Mouse (Mus musculus) mouse embryonic stem cell (cell line): Measurements from ENCODE around the gene Sp4.

Experiments used
- in situ Hi-C, 2 experiments: fragments of 300-500 bp; cut with MboI; formaldehyde crosslinking; loops; 1 replicate in 1 of 2; 3 replicates in 1 of 2; pipeline ENCODE4 v1.14.3; 2019 to 2020; ENCODE audit warnings: low sequenced_read_pairs in 2 of 2, low pct_unique_long_range_greater_than_20kb in 1 of 2, mixed read lengths in 1 of 2; ENCODE audit not compliant: unreplicated experiment in 1 of 2

Sp4 gene

DNA sequence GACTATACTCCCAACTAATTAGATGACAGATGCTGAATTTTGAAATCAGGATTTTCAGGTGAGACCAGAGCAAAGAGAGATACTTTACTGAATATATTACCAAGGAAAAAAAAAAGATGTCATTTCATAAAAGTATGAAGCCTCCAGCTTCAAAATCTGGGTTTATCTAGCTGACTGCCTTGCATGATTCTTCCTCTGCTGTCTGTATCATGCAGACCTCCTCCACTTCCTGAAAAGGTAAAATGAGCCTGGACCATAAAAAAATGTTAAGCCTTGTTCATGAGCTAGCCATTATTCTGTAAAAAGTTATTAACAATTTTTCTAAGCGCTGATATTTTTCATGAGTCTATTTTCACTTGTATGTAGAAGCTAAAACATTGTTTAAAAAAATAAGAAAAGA is 5.4 kb downstream of the Sp4 start:
- in situ Hi-C loops = no loop called here

DNA sequence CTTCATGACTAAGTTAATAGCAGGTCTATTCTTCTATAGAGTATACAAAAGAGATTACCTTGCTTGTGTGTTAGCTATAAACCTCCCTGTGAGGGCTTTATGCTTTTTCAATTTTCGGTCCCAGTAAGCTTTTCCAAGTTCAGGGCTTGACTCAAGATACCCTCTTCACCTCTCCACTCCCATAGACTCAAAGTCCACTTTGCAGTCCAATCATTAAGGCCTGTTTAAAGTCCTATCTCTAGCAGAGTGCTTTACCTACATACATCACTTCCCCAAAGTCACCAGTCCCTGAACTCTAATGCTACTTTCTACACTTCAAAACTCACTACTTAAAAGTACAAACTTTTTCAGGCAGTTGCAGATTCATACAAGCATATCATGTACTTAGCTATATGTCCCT is 12.3 kb downstream of the Sp4 start:
- in situ Hi-C loops = no loop called here

DNA sequence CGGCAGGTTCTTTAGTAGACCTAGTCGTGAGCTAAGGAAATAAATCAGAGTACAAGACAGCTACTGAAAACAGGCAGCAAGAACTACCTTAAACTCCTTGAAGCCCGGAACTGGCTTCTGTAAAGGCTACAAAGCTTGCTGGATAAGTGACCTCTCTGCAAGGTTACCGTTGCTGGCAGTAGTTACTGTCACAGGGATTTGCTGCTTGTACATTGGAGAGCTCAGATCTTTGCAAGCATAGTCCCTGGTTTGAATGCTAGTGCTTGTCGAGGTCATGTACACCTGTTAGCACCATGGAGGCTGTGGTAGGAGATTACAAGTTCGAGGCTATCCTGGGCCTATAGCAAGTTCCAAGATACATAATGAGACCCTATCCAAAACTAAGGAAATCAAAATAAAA is 16.1 kb downstream of the Sp4 start:
- in situ Hi-C loops = no loop called here

DNA sequence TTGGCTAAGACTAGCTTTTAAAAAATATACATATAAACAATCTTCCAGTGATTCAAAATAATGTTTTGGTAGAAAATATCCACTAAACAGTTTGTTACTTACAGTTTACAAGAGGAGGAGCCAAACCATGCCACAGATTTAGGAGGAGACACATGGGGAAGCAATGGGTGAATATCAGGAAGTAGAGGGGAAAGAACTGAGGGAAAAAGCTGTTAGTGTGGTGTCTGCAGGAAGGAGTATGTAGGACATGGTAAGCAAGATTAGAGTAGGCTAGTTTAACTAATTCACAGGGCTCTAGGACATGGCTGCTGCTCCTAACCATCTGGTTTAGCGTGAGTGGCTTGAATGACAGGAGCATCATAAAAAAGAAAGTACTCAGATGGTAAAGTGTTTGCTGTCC is 19.3 kb downstream of the Sp4 start:
- in situ Hi-C loops = no loop called here

DNA sequence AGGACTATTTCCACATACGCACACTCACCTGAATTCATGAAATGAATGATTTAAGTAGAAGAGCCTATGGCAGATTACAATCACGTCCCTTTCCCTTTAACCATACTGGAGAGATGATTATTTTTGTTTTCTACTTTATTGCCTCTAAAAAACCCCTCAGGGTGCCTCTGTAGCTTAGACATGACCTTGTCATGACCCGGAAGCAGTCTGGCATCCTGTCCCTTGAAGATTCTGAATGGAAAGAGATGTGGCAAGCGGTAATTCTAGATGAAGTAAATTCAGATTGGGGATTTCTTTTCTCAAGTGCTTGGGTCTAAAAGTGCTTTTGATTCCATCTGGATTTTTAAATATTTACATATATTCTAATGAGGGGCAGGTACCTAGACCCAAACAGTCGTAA is 24.9 kb downstream of the Sp4 start:
- in situ Hi-C loops = no loop called here

DNA sequence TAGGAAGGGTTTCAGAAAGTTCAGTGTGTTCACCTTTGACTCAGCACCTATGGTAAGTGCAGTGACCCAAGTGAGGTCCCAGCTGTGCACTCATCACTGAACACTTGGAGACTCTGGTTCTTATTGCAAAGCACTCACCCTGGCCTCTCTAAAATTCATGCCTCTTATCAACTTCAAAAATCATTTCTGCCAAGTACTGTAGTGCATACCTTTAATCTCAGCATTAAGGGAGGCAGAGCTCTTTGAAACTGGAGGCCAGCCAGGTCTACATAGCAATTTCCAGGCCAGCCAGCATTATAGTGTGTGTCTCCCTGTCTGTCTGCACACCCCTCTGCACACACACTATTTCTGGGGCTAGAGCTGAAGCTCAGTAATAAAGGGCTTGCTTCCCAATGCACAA is 36.3 kb downstream of the Sp4 start:
- in situ Hi-C loops = no loop called here

DNA sequence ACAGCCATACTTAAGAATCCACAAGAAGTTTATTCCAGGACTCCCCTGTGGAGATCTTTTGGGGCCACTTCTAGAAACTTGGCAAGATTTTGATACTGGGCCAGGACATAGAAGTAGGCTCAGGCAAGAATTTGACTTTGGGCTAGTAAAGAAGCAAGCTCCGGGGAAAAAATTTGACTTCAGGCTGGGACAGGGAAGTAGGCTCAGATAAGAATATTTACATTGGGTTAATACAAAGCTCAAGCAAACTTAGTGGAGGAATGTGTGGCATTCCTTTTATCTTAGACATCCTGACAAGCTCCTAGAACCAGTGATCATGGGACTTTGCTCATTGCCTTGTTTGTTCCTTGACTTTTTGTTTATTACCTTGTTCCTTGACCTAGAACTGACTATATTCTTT is 37.4 kb downstream of the Sp4 start:
- in situ Hi-C loops = no loop called here

DNA sequence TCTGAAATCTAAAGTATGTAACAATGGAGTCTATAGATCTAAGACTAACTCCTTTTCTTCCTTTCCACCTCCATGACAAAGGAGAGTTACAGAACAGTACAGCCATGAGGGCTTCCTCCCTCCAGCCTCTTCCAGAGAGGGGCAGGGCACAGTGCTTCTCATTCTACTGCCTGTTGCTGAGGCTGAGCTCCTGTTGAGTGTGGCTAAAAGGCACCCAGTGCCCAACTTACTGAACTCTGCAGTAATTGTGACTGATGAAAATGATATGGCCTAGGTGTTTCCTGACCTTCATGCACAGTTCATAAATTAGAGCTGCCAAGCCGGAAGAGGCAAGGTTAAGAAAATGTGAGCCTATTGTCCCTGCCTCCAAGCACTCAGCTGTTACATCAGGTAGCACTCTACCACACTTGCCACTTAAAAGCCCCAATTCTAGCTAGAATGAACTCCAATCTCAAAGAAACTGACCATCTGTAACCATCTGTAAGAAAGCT is 45.9 kb downstream of the Sp4 start:
- in situ Hi-C loops = no loop called here

DNA sequence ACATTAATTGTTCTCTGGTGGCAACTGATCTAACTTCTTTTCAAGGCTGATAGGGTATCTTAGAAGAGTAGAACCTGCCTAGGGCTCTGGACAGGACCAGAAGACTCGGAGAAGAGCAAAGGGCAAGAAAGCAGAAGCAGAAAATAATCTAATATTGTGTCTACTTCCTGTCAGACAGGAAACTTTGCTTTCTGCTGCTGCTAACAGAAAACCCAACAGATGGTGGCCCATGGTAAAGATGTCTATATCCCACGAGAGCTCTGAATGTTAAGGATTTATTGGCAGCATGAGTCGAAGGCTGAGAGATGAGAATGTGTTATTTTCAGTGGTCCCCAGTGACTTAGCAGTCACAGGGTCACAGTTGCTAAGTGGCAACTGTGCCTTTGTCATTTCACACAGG is 80.1 kb downstream of the Sp4 start:
- in situ Hi-C loops = no loop called here

DNA sequence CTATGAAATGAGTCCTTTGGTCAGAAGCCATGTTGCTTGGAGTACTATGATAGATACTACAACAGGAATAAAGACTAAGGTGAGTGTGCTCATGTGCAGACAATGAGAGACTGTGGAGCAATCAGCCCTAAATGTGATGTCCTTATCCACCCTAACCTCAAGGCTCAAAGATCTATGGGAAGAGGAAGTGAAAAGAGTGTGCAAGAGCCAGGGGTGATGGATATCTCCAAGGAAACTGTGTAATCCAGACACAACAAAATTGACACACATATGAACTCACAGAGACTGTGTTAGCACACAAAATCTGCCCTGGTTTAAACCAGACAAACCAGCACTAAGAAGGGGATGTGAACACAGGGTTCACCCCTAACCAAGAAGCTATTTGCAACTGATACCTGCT is 81.2 kb downstream of the Sp4 start:
- in situ Hi-C loops = no loop called here

DNA sequence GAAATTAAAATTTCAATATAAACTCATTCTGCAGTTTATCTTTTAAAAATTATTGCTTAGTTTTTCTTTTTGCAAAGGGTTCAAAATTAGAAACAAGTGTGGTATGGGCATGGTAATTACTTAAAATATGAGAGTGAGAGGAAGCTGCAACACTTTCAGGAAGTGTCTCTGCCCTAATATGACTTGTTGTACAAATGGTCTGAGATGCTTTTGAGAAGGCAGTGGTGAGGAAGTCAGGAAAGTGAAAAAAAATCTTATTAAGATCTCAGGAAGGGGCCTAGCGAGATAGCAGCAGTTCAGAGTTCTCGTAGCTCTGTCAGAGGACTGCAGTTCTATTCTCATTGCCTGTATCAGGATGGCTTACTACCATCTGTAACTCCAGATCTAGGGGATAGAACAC is 89.1 kb downstream of the Sp4 start:
- in situ Hi-C loops = no loop called here

DNA sequence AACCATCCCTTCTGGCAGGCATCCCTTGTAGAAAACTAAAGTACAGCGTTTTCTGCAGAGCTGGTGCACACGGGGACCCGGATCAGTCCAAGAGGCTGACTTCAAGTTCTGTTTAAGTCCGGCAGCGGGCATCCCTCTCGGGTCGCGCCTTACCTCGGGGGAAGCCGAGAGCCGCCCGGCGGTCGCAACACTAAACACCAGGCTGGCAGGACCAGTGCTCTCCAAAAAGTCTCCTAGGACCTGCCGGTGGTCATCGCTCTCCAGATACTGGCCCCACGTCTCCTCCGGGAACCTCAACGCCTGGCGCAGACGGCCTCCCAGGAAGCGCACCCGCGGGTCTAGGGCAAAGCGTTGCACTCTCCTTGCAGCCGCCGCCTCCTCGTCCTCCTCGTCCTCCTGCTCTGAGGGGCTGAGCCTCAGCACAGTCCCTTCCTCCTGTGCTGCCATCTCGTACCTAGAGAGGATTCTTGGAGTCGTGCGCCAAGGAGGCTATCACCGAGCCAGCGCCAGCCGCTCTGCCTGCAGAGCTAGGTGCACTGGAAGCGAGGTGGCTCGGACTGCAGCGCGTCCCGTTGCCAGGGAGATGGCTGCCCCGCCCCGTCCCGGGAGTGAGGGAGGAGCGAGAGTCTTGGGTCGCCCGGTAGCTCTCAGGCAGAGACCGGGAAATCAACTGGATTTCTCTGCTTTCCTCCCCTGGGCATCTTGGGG is 102.7 kb downstream of the Sp4 start, which contains the start of gene Dnah11:
Gene Dnah11, minus strand, starts transcription at position 658 of the 708 bp plus-strand sequence.
- in situ Hi-C loops = no loop called here

DNA sequence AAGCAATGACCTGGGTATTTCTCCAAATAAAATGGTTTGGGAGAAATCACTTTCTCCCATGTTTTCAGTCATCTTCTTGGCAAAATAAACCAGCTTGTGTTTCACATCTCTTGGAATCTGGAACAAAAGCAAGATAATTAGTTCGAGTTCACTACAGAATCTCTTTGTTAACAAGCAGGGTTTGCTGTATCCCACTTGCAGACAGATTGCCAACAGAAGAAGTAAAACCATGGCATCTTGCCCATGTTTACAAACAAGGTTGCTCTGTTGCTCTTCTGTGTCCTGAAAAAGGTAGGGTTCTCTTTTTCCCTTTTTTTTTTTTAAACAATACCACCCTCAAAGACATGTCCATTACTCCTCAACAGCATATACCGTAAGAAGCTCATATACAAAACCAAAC is 104.7 kb downstream of the Sp4 start:
- in situ Hi-C loops = no loop called here

DNA sequence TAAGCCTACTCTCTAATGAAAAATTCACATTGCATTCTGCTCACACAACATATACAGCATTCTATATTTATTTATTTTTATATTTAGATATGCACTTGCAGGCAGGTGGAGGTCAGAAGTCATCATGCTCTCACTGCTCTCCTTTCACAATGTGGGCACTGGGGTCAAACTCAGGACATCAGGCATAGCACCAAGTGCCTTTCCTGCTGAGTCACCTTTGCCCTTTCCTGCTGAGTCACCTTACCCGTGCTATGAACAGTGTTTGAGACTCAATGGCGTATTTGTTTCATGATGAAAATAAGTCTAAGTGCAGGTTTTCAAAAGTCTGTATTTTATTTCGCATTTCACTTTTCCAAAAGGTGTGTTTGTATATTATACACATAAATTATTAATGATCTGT is 111.7 kb downstream of the Sp4 start:
- in situ Hi-C loops = no loop called here

DNA sequence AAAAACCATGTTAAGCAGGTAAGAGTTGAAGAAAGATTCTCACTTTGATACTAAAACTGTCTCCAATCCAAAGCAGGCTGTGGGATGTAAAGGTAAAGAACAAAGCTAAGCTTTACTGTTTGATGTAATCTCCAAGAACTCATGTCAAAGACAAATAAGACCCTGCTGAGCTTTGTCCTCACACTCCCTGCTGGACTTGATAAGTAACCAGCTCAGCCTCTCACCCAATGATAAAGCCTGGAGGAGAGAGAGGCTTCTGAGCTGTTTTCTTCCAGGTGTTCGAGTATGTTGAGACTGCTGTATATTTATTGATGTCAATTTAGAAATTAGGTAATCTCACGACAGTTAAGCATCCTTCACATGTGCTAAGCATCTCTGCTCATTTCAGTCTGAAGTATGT is 113.6 kb downstream of the Sp4 start:
- in situ Hi-C loops = no loop called here

DNA sequence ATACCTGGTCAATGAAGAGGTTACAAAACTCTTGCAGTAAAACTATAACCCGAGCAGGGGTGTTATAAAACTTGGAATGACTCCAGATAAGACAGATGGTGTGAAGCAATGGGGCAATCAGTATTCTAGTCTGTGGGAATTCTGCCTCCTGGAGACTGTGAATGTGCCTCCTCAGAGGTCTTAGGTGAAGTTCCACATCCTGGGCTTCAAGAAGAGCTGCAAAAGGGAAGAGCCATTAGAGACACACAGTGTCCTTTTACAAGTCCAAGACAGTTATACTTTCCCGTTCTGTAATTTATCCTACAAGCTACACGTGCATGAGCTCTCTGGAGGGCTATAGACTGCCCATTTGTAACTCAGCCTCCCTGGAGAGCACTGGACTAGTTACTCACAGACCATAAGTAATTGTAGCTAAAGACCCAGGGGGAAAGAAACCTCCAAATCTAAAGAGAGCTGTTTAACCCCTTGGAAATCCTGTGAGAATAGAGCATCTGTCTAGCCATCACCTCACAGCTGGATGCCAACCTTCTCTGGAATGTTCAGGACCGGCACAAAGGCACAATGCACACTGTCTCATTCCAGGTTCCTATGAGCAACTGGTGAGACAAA is 114.3 kb downstream of the Sp4 start:
- in situ Hi-C loops = no loop called here

DNA sequence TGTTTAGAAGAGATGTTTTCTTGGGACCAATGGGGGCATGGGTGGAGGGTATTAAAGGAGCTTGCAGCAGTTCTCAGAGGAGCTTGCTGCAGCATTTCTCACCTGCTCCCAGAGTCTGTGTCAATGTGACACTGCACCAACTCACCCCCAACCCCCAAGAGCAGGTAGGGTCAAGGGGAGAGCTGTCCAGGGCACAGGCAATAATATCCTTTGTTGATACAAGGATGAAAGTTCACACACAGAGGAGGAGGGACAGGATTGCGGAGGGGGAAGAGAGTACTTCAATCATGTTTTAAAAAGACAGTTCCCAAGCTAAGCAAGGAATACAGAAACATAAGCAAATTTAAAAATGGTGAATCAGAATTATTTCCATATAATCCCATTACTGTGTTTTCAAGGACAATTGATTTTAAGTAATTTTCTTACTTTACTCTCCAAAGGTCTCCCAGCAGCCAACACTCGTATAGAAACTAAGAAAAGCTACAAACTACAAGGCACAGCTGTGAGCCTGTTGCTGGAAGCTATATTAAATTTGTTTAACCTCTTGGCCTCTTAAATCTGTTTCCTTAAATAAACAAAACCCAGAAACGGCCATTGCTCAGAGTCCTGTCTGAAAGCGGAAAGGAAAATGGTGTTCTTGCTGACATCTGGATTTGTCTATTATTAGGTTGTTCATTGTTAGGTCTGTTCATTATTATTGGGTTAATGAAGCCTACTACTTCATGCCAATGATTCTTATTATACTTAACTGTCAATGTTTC is 114.9 kb downstream of the Sp4 start:
- in situ Hi-C loops = no loop called here
